Mouse (Mus musculus) granulocyte monocyte progenitor cell, adult 5-6 weeks (primary cell): ENCODE data around the gene Nxpe4. TPM values are rescaled to one million over a fixed set of nuclear protein-coding genes. Genes with fewer than 3 reads are reported as not detected.
A peak's percentile ranks its signal among the peaks of the same experiment; 100 is the strongest.

Source experiments
- ATAC-seq: replicated peaks from 2 replicates; pipeline ENCODE4 v1.8.0; 2016; ENCODE audit warnings: mild to moderate bottlenecking, moderate TSS enrichment, inconsistent platforms; ENCODE audit not compliant: poor library complexity, severe bottlenecking
- total RNA-seq, 2 experiments: library from RNA; stranded (forward) in 1 of 2; stranded (reverse) in 1 of 2; fragments of 200-712, 200-1000 nt in 1 of 2; fragments of >200 nt in 1 of 2; fragmentation: Nextera tagmentation in 1 of 2; gene quantifications; 2 replicates each; pipeline ENCODE4 v1.2.3; 2014 to 2017

Nxpe4 gene
- total RNA-seq, 2 experiments from 2014 or later: 0.93 to 1.7 TPM

- ATAC-seq: peak; percentile 59
Observed at GRCm38 (mm10) chr9:48238153-48238755, 76.4 kb downstream of the Nxpe4 start.

- ATAC-seq: no peak
Observed at GRCm38 (mm10) chr9:48239461-48239860, 77.6 kb downstream of the Nxpe4 start.

- no peak for ATAC-seq
Observed at GRCm38 (mm10) chr9:48240431-48240830, 78.6 kb downstream of the Nxpe4 start.

- no peak for ATAC-seq
Observed at GRCm38 (mm10) chr9:48241791-48242190, 80.0 kb downstream of the Nxpe4 start.

GRCm38 (mm10) chr9:48242756-48243155 is 80.9 kb downstream of the Nxpe4 start:
- ATAC-seq: no peak

- no peak for ATAC-seq
Observed at GRCm38 (mm10) chr9:48244175-48244574, 82.4 kb downstream of the Nxpe4 start.

GRCm38 (mm10) chr9:48245525-48245924 is 83.7 kb downstream of the Nxpe4 start:
- no peak for ATAC-seq

GRCm38 (mm10) chr9:48247276-48247675 is 85.5 kb downstream of the Nxpe4 start:
- ATAC-seq: no peak

GRCm38 (mm10) chr9:48252236-48252635 is 90.4 kb downstream of the Nxpe4 start:
- no peak for ATAC-seq

GRCm38 (mm10) chr9:48257001-48257400 is 95.2 kb downstream of the Nxpe4 start:
- ATAC-seq: no peak

GRCm38 (mm10) chr9:48257741-48258423 is 96.1 kb downstream of the Nxpe4 start:
- ATAC-seq: peak; percentile 63; the same call in 1 of the 2 replicates

- no peak for ATAC-seq
Observed at GRCm38 (mm10) chr9:48264616-48265015, 102.8 kb downstream of the Nxpe4 start.

- no peak for ATAC-seq
Observed at GRCm38 (mm10) chr9:48265491-48265890, 103.7 kb downstream of the Nxpe4 start.

GRCm38 (mm10) chr9:48266286-48267027 is 104.6 kb downstream of the Nxpe4 start:
- peak; percentile 94 for ATAC-seq

GRCm38 (mm10) chr9:48267028-48267441 is 105.2 kb downstream of the Nxpe4 start:
- peak; percentile 81 for ATAC-seq

GRCm38 (mm10) chr9:48267960-48268359 is 106.1 kb downstream of the Nxpe4 start:
- no peak for ATAC-seq

GRCm38 (mm10) chr9:48276831-48277230 is 115.0 kb downstream of the Nxpe4 start:
- ATAC-seq: no peak

- ATAC-seq: no peak
Observed at GRCm38 (mm10) chr9:48284221-48284620, 122.4 kb downstream of the Nxpe4 start.

GRCm38 (mm10) chr9:48290281-48290680 is 128.5 kb downstream of the Nxpe4 start:
- no peak for ATAC-seq

GRCm38 (mm10) chr9:48294754-48295153 is 132.9 kb downstream of the Nxpe4 start:
- ATAC-seq: peak; percentile 82

- ATAC-seq: no peak
Observed at GRCm38 (mm10) chr9:48298983-48299382, 137.2 kb downstream of the Nxpe4 start.
